Mouse (Mus musculus) c-Kit-positive CD71-positive TER-119-positive erythroid progenitor cells, embryonic 14.5 days (primary cell): ENCODE data around the gene Tmbim4.

ENCODE experiments used
- DNase-seq: peaks from one replicate; pipeline ENCODE4 v3.0.0-alpha.2; 2013; ENCODE audit warnings: low spot score

Tmbim4 gene

DNA sequence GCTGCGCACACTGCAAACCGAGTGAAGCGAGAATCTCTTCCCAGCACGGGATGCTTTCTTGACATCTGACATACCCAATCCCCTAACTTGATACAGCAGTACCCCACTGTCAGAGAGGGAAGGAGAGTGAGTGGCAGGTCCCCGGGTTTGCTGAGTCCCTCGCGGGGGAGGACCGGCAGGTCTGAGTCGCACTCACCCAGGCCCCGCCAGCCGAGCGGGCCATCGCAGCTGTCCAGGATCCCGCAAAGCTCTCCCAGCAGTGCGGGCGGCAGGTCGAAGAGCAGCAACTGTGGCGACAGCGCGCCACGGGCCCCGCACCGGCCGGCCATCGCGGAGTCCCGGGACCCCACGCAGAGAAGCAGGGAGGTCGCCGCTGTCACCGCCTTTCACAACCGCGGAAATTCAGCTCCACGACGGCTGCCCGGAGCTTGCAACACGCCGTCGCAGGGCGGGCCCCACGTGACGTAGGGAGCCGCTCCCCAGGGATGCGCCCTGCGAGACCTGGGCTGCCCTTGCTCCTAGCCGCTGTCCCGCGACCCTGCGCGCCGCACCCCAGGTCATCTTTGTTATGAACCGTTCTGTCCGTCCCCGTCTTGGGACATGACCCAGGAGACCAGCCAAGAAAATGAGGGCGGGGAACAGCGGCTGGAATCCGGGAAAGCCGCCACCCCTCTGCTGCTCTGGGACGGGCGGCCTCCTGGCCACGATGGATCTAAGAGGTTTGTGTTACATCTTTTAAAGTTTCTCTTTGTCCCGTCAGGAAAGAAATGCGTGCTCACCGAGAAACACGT lies at the start of gene Tmbim4:
Gene Tmbim4, plus strand, starts transcription at position 460 of the 791 bp plus-strand sequence.
- DNase-seq = peak; percentile 45

DNA sequence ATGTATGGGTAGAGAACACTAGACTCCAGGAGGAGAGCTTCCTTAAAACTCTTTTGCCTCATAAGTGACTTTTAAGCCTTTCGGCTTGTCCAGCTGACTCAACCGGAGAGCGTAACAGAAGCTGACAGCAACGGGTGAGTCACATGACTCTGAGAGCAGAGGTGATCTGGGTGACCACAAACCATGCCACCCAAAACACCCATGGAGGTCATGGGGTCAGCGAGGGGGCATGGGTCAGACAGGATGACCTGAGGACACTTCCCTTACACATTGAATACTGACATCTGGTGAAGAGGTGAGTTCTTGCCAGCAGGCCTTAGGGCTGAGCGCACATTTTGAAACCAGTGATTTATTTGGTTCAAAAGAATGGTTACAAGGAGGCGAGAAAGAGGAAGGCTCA lies 49.7 kb upstream of the Tmbim4 start:
- no peak for DNase-seq

DNA sequence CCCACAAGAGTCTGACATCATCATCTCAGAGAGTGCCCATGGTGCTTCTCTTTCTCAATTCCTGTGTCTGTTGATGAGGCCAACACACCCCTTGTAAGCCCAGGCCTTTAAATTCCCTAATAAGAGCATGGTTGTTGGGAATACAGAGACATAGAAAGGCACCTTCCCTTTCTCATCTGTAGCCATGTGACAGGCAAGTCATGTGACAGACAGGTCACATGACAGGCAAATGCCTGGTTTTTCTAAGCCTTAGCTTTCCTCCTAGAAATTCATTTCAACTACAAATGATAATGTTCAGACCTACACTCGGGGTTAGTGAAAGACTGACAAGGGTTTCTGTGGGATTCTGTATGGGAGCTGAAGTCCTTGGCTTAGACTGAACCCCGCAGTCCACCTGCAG lies 47.5 kb upstream of the Tmbim4 start:
- no peak for DNase-seq

DNA sequence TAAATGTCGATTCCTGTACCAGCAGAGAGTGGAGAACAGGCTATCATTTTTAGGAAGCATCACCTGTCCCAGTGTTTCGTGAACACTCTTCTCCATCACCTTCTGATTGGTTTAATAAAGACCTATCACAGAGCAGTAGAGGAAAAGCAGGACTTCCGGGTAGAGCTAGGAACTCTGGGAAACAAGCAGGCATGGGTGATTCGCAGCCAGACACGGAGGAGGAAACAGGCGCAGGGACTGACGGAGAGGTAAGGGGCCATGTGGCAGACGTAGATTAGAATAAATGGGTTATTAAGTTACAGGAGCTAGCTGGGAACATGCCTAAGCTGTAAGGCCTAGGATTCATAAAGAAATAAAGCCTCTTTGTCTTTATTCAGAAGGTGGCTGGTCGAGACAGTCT lies 40.9 kb upstream of the Tmbim4 start:
- DNase-seq = no peak

DNA sequence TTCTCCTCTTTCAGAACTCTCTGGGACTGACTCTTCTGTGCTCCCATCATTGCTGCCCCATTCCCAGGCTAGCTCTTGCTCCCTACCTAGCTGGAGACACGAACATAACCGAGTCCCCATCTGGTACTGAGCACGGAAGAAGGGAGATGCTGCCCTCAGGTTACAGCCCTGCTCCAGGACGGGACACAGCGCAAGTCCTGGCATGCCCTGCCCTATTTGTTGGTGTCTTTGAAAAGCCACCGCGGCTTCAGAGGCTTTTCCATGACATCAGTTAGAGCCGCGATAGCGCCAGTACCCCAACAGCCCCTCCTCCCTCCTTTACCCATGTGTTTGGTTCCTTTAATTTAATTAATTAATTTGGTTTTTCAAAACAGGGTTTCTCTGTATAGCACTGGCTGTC lies 38.5 kb upstream of the Tmbim4 start:
- no peak for DNase-seq

DNA sequence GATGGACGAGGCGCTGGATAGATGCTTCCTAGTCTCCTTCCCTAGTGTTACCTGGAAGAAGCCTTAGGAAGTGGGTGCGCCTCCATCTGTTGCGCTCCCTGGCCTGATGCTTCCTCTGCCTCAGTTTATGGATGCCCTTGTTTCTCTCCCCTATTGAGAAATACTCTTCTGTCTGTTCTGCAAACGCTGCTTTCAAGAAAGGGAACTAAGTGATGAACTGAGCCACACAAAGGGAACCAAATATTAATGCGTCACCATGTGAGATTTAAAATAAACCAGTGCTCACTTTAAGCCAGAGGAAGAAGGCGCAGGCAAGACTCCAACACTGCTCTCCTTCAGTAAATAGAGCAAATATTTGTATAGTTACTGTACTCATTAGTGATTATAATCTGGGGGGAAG lies 37.9 kb upstream of the Tmbim4 start:
- no peak for DNase-seq

DNA sequence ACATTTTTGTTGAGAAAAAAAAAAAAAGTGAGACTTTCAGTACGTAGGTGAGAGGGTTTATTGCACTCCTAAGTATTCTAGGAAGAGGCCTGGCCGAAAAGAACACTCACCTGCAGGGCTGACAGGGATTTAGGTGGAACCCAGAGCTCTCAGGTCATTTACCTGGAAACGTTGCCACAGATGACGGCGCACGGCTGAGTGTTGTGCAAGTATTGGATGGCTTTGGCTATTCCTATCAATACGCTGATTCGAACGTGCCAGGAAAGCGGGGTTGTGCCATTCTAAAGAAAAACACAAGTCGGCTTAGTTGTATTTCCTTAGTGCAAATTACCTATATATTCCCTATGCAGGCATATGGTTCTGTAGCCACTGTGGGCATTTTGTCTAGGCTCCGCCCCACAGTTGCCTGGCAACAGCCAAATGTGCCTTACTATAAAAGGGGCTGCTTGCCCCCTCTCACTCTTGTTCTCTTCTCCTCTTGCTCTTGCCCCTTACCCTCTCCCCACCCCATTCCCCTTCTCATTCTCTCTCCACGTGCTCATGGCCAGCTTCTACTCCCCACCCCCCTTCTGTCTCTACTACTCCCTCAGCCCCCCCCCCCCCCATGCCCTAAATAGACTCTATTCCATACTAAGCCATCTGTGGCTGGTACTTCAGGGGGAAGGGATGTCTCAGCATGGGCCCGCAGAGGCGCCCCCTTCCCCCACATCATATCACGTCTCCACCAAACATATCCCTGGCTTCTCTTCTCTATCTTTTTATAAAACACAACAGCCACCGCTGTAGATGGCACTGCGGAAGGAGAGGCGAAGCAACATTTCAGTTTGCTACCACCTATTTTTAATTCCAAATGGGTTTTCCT lies 36.2 kb upstream of the Tmbim4 start:
- DNase-seq = no peak

DNA sequence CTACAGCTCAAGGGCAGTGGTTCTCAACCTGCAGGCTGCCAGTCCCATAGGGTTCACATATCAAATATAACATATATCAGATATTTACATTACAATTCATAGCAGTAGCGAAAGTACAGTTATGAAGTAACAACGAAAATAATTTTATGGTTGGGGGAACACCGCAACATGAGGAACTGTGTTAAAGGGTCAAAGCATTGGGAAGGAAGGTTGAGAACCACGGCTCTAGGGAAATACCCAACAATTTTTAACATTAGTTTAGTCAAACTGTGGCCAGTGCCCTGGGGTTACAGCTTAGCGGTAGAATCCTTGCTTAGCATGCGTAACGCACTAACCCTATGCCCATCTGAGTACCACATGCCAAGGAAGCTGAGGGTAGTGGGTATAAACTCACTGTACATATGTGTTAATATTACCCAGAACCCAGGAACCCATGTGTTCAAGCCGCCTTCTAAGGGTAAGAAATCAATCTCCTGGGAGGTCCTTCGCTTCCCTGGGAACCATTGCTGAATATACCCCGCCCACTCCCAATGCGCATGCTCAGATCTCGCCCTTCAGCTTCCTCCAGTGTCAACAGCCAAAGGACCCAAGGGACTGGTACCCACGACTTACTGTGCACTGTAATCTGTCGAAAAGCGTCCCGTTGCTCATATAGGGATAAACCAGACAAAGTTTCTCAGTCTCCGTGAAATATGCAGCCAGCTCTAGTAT lies 35.4 kb upstream of the Tmbim4 start:
- DNase-seq = no peak

DNA sequence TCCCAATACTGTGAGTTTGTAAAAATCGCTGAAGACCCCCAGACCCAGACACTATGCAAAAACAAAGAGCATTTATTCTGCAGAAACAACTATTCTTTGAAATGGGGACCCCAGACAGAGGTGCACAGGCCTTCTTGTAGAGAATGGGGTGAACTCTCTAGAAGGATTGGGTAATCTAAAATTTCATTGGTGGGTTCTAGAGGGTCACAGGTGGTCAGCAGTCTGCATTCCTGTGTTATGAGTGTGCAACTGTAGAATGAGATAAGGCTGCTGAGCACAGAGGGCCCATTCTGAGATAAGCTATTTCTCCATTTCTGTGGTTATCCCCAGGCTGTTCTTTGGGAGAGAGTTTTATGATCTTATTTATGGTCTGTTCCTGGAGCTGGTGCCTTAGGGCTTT lies 33.3 kb upstream of the Tmbim4 start:
- peak; percentile 13 for DNase-seq

DNA sequence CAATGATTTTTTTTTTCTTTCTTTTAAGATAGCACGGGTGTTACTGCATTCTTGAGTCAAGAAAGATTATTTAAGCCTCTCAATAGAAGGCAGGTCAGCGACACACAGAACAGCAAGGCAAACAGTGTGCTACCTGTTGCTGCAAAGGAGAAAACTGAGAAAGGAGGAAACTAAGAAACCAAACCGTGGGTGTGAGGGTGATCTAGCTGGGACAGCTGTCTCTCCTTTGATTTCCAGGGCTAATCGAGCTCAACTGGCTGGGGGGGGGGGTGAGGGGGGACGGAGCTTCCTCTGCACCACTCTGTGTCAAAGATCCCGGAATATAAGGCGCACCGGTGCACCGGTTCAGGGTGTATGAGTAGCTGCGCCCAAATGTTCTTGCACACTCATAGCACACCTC lies 32.3 kb upstream of the Tmbim4 start:
- no peak for DNase-seq

DNA sequence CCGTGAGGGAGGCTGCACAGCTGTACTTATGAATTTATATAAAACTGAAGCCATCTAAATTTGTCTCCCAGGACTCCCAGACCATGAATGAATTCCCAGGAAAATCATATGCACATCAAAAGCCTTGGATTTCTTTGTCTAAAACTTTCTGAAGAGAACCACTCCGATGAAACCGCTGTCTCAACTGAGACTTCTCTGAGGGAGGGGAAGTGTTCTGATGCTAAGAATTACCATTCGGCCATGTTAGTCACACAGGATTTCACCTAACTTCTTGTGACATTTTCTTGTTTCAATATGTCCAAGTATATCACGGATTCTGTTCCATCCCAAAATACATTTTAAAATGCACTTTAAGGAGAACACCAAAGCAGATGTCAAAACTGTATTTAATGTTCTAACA lies 31.5 kb upstream of the Tmbim4 start:
- no peak for DNase-seq

DNA sequence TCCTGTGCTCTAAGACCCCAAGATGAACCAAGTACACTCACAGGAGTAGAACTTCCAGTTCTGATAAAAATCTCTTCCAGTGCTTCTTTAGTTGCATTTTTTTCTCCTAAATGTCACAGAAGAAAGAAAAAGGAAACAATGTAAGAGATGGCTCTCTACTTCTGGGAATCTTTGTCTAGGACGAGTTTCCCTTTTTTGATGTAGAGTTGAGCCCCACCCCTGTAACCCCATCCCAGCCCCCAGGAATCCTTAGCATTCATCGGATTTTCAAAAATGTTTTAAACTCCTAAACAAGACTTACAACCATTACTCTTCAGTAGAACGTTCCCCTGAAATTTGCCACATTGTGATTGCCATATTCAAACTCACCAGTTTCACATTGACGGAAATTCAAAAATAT lies 31.1 kb upstream of the Tmbim4 start:
- no peak for DNase-seq

DNA sequence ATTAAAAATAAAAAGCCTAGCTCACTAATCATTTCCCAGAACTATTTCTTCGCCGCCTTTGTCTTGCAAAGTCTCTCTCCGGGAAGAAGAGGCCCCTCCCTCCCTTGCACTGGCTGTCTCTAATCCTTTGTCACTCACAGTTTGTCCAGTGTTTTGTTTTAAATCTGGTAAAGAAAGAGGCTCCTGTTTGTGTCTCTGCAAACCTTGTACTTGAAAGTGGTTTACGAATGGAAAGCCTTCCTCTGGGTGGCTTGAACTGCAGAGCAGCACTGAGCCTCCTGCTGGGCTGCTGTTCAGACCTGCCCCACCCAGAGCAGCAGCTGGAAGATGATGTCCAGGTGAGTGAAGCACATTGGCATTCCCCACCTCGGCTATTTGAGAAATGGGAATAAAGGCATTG lies 30.1 kb upstream of the Tmbim4 start:
- no peak for DNase-seq

DNA sequence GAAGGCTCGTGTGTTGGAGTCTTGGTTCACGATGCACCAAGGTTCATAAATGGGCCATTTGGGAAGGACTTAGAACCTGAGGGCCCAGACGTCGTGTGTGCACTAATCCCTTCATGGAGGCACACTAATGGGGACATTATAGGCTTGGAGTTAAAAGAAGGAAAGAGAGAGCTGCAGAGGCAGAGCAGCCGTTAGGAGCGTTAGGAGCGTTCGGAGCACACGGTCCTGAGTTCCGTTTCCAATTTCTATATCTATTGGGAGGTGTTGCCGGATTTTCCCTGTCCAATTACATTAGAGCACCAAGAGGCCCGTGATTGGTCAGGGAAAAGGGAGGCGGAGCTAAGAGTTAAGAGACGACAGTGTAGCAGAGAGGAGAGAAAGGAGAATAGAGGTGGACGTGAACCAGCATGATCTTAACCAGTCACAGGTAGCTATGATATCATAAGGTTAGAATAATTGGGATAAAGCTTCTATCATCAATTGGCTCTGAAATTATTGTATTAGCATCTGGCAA lies 27.1 kb upstream of the Tmbim4 start:
- no peak for DNase-seq

DNA sequence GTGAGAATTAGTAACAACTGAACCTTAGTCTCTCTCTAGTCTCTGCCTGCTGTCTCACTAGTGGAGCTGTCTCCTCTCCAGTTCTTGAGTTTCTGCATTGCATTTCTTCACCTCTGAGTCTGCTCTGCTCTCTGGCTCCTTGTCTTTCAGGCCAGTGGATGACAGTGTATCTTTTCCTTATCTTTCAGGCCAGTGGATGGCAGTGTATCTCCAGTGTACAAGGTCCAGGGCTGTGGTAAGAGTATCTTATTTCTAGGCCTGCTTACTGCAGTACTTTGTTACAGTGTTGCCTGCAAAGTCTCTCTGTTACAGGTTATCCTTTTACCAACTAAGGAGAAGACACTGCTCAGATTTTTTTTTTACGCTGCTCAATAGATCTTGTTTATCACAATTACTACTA lies 18.5 kb upstream of the Tmbim4 start:
- no peak for DNase-seq

DNA sequence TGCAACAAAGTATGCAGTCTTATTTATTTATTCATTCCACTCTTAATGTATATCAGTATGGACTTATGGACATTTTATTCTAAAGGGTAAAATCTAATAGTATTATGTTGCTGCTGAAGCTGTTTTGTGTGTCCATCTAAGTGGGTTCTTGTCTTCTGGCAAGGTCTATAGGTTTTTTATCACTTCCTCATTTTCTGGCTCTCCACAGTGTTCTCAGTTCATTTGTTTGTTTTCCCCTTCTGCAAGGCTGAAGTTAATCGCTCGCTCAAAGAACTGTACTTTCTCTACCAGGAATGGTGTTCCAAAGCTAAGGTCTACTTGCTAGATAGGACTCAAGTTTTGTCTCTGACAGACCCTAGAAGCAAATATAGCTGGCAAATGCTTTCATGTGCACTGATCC lies 18.0 kb upstream of the Tmbim4 start:
- DNase-seq = no peak

DNA sequence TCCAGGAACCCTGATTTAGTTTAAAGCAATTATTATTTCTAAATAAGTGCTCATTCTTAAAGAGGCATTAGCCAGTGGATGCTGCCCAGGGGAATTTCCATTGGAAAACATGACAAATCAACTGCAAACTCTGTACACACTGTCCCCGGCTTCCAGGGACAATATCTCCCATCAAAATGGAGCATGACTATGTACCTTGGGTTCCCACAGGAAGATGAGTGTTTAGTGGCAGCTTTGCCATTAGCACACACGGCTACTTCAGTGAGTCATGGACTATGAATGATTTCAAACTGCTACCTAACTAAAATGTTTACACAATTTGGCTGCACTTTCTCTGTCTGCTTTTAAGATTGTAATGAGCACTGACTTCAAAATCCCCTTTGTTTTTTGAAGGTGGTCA lies 12.9 kb upstream of the Tmbim4 start:
- DNase-seq = no peak

DNA sequence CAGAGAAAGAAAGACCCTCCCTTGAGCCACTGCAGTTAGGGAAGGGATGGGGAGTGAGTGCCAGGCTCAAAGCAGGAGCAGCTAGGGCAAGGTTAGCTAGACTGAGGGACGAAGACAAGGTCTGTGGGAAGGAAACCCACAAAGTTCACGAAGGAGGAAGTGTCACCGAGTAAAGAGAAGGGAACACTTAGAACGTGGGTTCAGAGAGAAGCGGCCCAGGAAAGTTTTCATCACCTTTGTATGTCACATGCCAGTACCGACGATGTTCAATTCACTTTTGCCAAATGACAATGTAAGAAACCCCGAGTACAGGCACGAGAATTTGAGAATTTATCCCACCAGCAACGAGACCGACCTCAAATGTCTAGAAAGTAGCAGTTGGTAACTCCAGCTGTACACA lies 12.1 kb upstream of the Tmbim4 start:
- no peak for DNase-seq

DNA sequence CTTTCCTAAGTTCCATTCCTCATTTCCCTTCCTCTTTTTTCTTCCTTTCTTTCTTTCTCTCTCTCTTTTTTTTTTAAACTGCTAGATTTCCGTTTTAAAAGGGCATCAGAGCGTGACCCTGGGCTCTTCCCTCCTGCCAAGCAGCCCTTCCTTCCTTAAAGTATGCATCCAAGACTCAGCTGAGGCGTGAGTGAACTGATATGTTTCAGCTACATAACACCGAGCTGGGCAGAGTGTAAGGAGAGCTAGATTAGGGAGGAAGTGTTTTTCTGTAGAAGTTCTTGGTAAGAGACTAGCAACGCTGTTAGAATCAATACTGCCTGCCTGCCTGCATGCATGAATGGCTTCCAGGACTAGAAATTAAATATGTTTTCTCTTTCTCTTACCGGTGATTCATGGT lies 11.6 kb upstream of the Tmbim4 start:
- no peak for DNase-seq

DNA sequence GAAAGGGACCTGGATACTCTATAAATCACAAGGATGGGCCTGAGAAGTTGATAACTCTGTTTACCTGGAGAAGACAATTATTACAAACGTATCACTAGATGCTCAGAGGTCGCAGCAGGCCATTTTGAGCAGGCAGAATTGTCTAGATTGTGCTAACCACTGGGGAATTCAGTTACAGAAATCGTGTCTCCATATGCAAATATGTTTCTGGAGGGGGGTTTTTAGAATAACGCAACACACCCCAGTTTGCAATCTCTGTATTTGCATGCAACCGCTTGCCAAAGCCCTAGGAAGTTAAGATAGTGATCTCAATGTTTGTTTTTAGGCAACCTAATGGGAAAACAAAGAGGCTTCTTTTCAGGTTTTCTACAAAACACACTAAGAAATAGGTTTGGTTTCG lies 10.2 kb upstream of the Tmbim4 start:
- DNase-seq = no peak

DNA sequence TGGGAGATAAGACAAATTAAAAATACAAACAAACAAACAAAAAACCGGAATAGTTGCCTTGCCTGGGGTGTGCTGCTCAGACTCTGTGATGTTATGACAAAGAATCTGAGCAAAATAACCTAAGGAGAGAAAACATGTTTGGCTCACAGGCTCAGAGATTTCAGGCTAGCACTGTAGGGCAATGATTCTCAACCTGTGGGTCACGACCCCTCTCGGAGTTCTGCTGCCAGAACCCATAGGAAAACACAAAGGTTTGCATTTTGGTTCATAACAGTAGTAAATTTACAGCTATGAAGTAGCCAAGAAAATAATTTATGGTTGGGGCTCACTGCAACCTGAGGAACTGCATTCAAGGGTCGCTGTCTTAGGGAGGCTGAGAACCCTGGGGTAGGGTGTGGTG lies 9.1 kb upstream of the Tmbim4 start:
- DNase-seq = no peak

DNA sequence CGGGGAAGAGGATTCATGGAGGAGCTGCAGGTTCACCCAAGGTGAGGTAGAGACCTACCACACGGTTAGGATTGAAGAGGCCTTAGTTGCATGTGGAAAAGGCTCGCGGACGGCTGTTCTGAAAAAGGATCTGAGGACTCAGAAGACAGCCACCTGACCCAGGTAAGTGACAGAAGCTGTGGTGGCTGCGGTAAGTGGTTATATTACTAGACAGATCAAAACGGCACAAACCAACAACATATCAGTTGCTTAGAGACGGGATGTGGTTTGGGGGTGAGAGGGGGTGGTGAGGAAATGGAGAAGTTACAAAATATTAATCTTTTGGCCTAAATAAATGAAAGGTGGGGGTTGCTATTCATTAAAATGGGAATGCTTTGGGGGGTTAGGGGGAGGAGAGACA lies 8.1 kb upstream of the Tmbim4 start:
- DNase-seq = no peak
